In genomic region chr10:82147571-82147970, GRCm38 (mm10) we compare ENCODE assay signal across 30 mouse cellular contexts.
"Had no signal": no experiment of that assay in that cellular context is flagged by ENCODE, and none has a peak within 500 bp of the region (broad histone marks: within the 10 kb centered on the region; RNA-seq: fewer than 3 reads in every experiment).

No protein-coding gene starts in this region.

- H3K27ac ChIP-seq: limb, embryonic 12.5 days; limb, embryonic 13.5 days; limb, embryonic 15.5 days; liver, embryonic 12.5 days; liver, embryonic 13.5 days; liver, embryonic 14.5 days; liver, embryonic 15.5 days; lung, embryonic 15.5 days; macrophage; midbrain, embryonic 10.5 days; midbrain, embryonic 12.5 days; midbrain, embryonic 13.5 days; midbrain, embryonic 15.5 days; neural tube, embryonic 12.5 days had no signal

- H3K27me3 ChIP-seq: limb, embryonic 12.5 days; limb, embryonic 13.5 days; limb, embryonic 15.5 days; liver, embryonic 12.5 days; liver, embryonic 13.5 days; liver, embryonic 15.5 days; lung, embryonic 15.5 days; megakaryocyte, embryonic 14.5 days; midbrain, embryonic 12.5 days; midbrain, embryonic 13.5 days; midbrain, embryonic 15.5 days; neural tube, embryonic 12.5 days had no signal

- ATAC-seq: liver, embryonic 12.5 days; lung, postnatal 0 days; midbrain, embryonic 13.5 days; midbrain, embryonic 15.5 days; midbrain, embryonic 16.5 days had no signal

- DNase-seq: left cerebral cortex, postnatal 4 days; liver; liver, embryonic 13.5 days; lung, adult 18-20 months; lung, adult 2 months; lung, embryonic 14.5 days; lung, postnatal 10 days; lung, postnatal 14 days; lung, postnatal 36 days; lung, postnatal 4 days; midbrain, embryonic 14.5 days had no signal

- H3K4me1 ChIP-seq: limb, embryonic 12.5 days; limb, embryonic 13.5 days; limb, embryonic 15.5 days; liver, embryonic 12.5 days; liver, embryonic 13.5 days; liver, embryonic 15.5 days; lung, embryonic 15.5 days; megakaryocyte, embryonic 14.5 days; midbrain, embryonic 10.5 days; midbrain, embryonic 12.5 days; midbrain, embryonic 13.5 days; midbrain, embryonic 15.5 days; neural tube, embryonic 12.5 days had no signal

- H3K9ac ChIP-seq: limb, embryonic 12.5 days; limb, embryonic 13.5 days; limb, embryonic 15.5 days; liver, embryonic 12.5 days; liver, embryonic 13.5 days; liver, embryonic 14.5 days; liver, embryonic 15.5 days; lung, embryonic 14.5 days; lung, embryonic 15.5 days; midbrain, embryonic 12.5 days; midbrain, embryonic 13.5 days; midbrain, embryonic 15.5 days; neural tube, embryonic 12.5 days had no signal

- H3K4me3 ChIP-seq: limb, embryonic 12.5 days; limb, embryonic 13.5 days; limb, embryonic 15.5 days; liver, embryonic 12.5 days; liver, embryonic 13.5 days; liver, embryonic 15.5 days; lung, embryonic 15.5 days; megakaryocyte, embryonic 14.5 days; midbrain, embryonic 10.5 days; midbrain, embryonic 12.5 days; midbrain, embryonic 13.5 days; midbrain, embryonic 15.5 days; myocyte; neural tube, embryonic 12.5 days had no signal

- H3K4me2 ChIP-seq: limb, embryonic 12.5 days; limb, embryonic 13.5 days; limb, embryonic 15.5 days; liver, embryonic 11.5 days; liver, embryonic 12.5 days; liver, embryonic 13.5 days; liver, embryonic 15.5 days; lung, embryonic 14.5 days; lung, embryonic 15.5 days; midbrain, embryonic 11.5 days; midbrain, embryonic 12.5 days; midbrain, embryonic 13.5 days; midbrain, embryonic 15.5 days; neural tube, embryonic 12.5 days had no signal
